Mouse (Mus musculus): ENCODE data around the gene Btbd8. TPM values are rescaled to one million over a fixed set of nuclear protein-coding genes. Genes with fewer than 3 reads are reported as not detected.

Gene Btbd8
- total and polyA plus RNA-seq, 3 experiments, result 0.90 to 5.6 (median 5.1) TPM

DNA sequence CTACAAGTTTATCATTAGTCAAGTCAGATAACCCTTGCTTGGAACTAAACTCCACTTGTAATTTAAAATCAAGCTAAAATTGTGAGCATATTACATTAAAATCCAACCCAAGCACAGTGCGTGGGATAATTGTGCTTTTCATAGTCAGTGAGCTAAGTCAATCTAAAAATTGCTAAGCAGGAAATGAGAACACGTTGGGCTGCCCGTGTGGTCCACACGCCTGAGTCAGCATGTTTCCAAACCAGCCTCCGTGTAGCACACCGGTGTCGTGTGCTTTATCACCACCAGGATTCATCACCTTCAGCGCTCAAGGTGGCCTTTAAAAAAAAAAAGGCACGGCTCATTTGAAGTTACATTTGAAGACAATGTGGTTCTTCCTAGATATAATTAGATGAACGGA, 86.5 kb downstream of the Btbd8 start:
- TF ChIP-seq POLR2A (IDR thresholded peaks at IDR 0.05; ENCODE audit: insufficient read depth, low read depth, low read length) (no peak), EP300 (IDR thresholded peaks at IDR 0.05; ENCODE audit: insufficient read depth, low read depth, low read length) (no peak), CTCF (IDR thresholded peaks at IDR 0.05) (no peak)
- H3K9ac ChIP-seq (ENCODE audit: low read depth, low read length), result no peak overlapping the region
- no peak overlapping the region for H3K27ac ChIP-seq
- 57% methylated on average over 10 of the region's 10 CpGs for WGBS
- H3K4me3 ChIP-seq, result no peak overlapping the region
- H3K79me2 ChIP-seq (replicated peaks; ENCODE audit: control insufficient read depth, insufficient read depth, low read length), result no peaks in the 10 kb centered on the region
- DNase-seq, result no peak
- no peaks in the 10 kb centered on the region for H3K36me3 ChIP-seq (ENCODE audit: control insufficient read depth, insufficient read depth, low read length)
- H3K4me1 ChIP-seq (ENCODE audit: control insufficient read depth, insufficient read depth, low read length), result peaks cover 1% of the 10 kb centered on the region; the same call in 1 of the 2 replicates
- intact Hi-C loops (cut with DNase I), result no loop called here
- H3K27me3 ChIP-seq (ENCODE audit: control insufficient read depth, insufficient read depth, low read length), result no peaks in the 10 kb centered on the region

DNA sequence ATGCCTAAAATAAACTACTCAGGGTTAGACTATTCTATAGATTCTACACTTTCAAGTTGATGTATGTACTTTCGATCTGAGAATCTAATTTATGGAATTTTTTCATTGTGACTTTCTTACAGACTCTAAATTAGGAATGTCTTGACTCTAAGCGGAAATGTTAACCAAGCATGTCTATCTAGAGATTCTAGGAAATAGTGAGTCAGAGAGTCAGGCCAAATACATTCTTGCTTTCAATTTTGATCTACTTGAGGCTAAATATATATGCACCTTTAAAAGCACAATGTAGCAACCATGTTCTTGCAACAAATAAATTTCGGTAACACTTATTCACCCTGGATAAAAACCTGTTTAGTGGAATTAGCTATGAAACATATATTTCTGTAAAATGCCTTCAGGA, 91.1 kb downstream of the Btbd8 start:
- intact Hi-C loops (cut with DNase I), result no loop called here
- no peaks in the 10 kb centered on the region for H3K79me2 ChIP-seq (replicated peaks; ENCODE audit: control insufficient read depth, insufficient read depth, low read length)
- no peak overlapping the region for H3K4me3 ChIP-seq
- TF ChIP-seq EP300 (IDR thresholded peaks at IDR 0.05; ENCODE audit: insufficient read depth, low read depth, low read length) (no peak), POLR2A (IDR thresholded peaks at IDR 0.05; ENCODE audit: insufficient read depth, low read depth, low read length) (no peak), CTCF (IDR thresholded peaks at IDR 0.05) (no peak)
- no peaks in the 10 kb centered on the region for H3K36me3 ChIP-seq (ENCODE audit: control insufficient read depth, insufficient read depth, low read length)
- DNase-seq, result no peak
- 77% methylated on average over 3 of the region's 3 CpGs for WGBS
- H3K4me1 ChIP-seq (ENCODE audit: control insufficient read depth, insufficient read depth, low read length), result no peaks in the 10 kb centered on the region
- H3K9ac ChIP-seq (ENCODE audit: low read depth, low read length), result no peak overlapping the region
- H3K27ac ChIP-seq, result no peak overlapping the region
- H3K27me3 ChIP-seq (ENCODE audit: control insufficient read depth, insufficient read depth, low read length), result no peaks in the 10 kb centered on the region

DNA sequence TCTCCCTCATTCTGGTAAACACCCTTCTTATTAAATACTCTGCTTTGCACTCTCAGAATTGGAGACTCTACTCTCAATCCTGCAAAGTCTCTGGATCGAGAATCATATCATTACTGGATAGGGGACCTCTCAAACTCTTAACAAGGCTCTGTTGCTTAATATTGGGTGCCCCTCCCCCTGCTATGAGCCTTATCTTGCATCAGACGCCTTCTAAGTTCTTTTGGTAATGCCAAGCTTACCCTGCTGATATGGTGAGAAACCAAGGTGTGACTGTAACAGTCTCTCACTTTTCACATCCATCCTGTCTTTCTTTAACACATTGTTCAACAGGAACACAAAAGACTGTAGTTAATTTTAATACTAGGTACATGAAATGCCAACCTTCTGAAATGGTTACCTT, 95.8 kb downstream of the Btbd8 start:
- Histone ChIP-seq H3K4me3 (no peak overlapping the region), H3K79me2 (replicated peaks; ENCODE audit: control insufficient read depth, insufficient read depth, low read length) (no peaks in the 10 kb centered on the region), H3K36me3 (ENCODE audit: control insufficient read depth, insufficient read depth, low read length) (no peaks in the 10 kb centered on the region), H3K9ac (ENCODE audit: low read depth, low read length) (no peak overlapping the region), H3K4me1 (ENCODE audit: control insufficient read depth, insufficient read depth, low read length) (no peaks in the 10 kb centered on the region), H3K27me3 (ENCODE audit: control insufficient read depth, insufficient read depth, low read length) (no peaks in the 10 kb centered on the region), H3K27ac (no peak overlapping the region)
- no peak for DNase-seq
- TF ChIP-seq POLR2A (IDR thresholded peaks at IDR 0.05; ENCODE audit: insufficient read depth, low read depth, low read length), result no peak
- TF ChIP-seq CTCF (IDR thresholded peaks at IDR 0.05), result no peak
- no peak for TF ChIP-seq EP300 (IDR thresholded peaks at IDR 0.05; ENCODE audit: insufficient read depth, low read depth, low read length)
- 37% methylated on average over 2 of the region's 2 CpGs for WGBS
- intact Hi-C loops (cut with DNase I), result no loop called here

DNA sequence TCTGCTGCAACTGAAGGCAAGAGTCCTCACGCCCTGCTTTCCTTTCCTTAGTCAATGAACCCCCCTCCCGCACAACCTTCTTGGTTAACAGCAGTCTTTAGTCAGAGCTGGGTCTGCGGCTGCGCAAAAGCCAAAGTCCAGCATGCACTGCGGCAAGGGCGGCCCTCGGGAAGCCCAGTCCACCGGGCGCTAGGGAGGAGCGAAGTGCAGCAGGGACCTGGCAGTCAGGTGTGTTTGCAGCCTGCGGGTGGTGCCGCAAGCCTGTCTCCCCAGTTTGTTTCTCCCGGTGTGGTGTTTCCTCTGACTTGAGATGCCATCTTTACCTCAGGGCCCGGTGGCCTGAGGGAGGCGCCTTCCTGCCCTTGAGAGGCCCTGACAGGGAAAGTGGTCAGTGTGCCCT, 96.8 kb downstream of the Btbd8 start, which contains the start of gene 1700028K03Rik:
TSS of gene 1700028K03Rik (plus strand) at position 129 of the 400 bp plus-strand sequence.
- H3K27ac ChIP-seq, result no peak within 1 kb of the TSS
- intact Hi-C loops (cut with DNase I), result no loop called here
- no peak for DNase-seq
- H3K27me3 ChIP-seq (ENCODE audit: control insufficient read depth, insufficient read depth, low read length), result no peaks in the 10 kb centered on the region
- no peak within 1 kb of the TSS for H3K4me3 ChIP-seq
- 73% methylated on average over 15 of the region's 15 CpGs for WGBS
- no peaks in the 10 kb centered on the region for H3K4me1 ChIP-seq (ENCODE audit: control insufficient read depth, insufficient read depth, low read length)
- H3K36me3 ChIP-seq (ENCODE audit: control insufficient read depth, insufficient read depth, low read length), result no peaks in the 10 kb centered on the region
- TF ChIP-seq EP300 (IDR thresholded peaks at IDR 0.05; ENCODE audit: insufficient read depth, low read depth, low read length) (no peak), CTCF (IDR thresholded peaks at IDR 0.05) (no peak), POLR2A (IDR thresholded peaks at IDR 0.05; ENCODE audit: insufficient read depth, low read depth, low read length) (no peak)
- no peak within 1 kb of the TSS for H3K9ac ChIP-seq (ENCODE audit: low read depth, low read length)
- H3K79me2 ChIP-seq (replicated peaks; ENCODE audit: control insufficient read depth, insufficient read depth, low read length), result no peaks in the 10 kb centered on the region

DNA sequence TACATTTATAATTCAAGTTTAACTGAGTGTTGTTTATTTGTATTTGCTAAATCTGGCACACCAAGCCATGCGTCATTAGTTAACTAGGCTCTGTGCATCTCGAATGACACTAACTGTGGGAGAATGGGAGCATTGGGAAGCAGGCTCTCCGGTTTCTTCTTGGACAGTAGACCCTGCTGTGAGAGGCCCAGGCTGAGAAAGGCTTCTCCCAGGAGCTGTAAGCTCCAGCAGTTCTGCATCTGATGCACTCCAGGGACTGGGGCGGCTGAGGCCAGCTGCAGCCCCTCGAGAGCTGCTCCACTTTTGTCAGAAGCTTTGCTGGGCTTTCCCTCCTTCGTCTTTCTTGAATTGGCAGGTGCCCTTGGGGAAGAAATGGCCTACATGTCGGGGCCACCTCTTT, 103.9 kb downstream of the Btbd8 start:
- peak; percentile 21 to 26 for DNase-seq
- no peaks in the 10 kb centered on the region; the same call in 1 of the 2 replicates for H3K4me1 ChIP-seq (ENCODE audit: control insufficient read depth, insufficient read depth, low read length)
- H3K27ac ChIP-seq, result no peak overlapping the region; the same call in 1 of the 2 replicates
- 51% methylated on average over 7 of the region's 7 CpGs for WGBS
- H3K9ac ChIP-seq (ENCODE audit: low read depth, low read length), result no peak overlapping the region
- no peak overlapping the region for H3K4me3 ChIP-seq
- no peaks in the 10 kb centered on the region for H3K36me3 ChIP-seq (ENCODE audit: control insufficient read depth, insufficient read depth, low read length)
- H3K27me3 ChIP-seq (ENCODE audit: control insufficient read depth, insufficient read depth, low read length), result no peaks in the 10 kb centered on the region
- intact Hi-C loops (cut with DNase I), result no loop called here
- no peaks in the 10 kb centered on the region for H3K79me2 ChIP-seq (replicated peaks; ENCODE audit: control insufficient read depth, insufficient read depth, low read length)
- no peak for TF ChIP-seq CTCF (IDR thresholded peaks at IDR 0.05)
- no peak for TF ChIP-seq POLR2A (IDR thresholded peaks at IDR 0.05; ENCODE audit: insufficient read depth, low read depth, low read length)
- no peak for TF ChIP-seq EP300 (IDR thresholded peaks at IDR 0.05; ENCODE audit: insufficient read depth, low read depth, low read length)

DNA sequence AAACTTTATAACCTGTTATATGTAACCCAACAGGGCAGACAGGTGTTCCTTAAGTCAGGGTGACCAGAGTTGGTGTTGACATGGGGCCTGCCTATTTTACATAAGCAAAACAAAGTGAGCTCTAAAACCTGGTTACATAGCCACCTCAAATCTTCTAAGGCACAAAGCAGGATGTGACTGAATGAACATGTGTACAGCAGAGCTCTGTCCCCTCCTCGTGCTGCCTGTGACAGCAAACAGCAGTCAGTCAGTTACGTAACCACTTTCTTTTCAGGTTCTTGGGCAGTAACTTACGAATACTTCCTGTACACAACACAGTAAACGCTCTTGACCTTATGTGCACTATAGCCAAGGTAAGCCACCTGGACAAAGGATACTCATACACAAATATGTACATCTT, 108.1 kb downstream of the Btbd8 start:
- intact Hi-C loops (cut with DNase I), result no loop called here
- no peaks in the 10 kb centered on the region for H3K27me3 ChIP-seq (ENCODE audit: control insufficient read depth, insufficient read depth, low read length)
- no peak overlapping the region for H3K9ac ChIP-seq (ENCODE audit: low read depth, low read length)
- 62% methylated on average over 4 of the region's 4 CpGs for WGBS
- no peaks in the 10 kb centered on the region for H3K36me3 ChIP-seq (ENCODE audit: control insufficient read depth, insufficient read depth, low read length)
- TF ChIP-seq CTCF (IDR thresholded peaks at IDR 0.05), result no peak
- no peak for TF ChIP-seq EP300 (IDR thresholded peaks at IDR 0.05; ENCODE audit: insufficient read depth, low read depth, low read length)
- TF ChIP-seq POLR2A (IDR thresholded peaks at IDR 0.05; ENCODE audit: insufficient read depth, low read depth, low read length), result no peak
- H3K79me2 ChIP-seq (replicated peaks; ENCODE audit: control insufficient read depth, insufficient read depth, low read length), result no peaks in the 10 kb centered on the region
- H3K4me3 ChIP-seq, result no peak overlapping the region
- no peaks in the 10 kb centered on the region; the same call in 1 of the 2 replicates for H3K4me1 ChIP-seq (ENCODE audit: control insufficient read depth, insufficient read depth, low read length)
- H3K27ac ChIP-seq, result no peak overlapping the region
- DNase-seq, result no peak
